Mouse (Mus musculus): ENCODE results near the gene Glmp.
"Not testable (repeated sequence)": the region's sequence is repeated elsewhere in the genome, so short reads cannot be mapped to it uniquely, and the experiment has no call there.

Glmp gene

GRCm38 (mm10) chr3:88324951-88325405 is at the start of gene Glmp:
Gene Glmp (plus strand): TSS chr3:88325023.
- DNase-seq (ENCODE audit: low read depth, low spot score): peak; percentile 63

- DNase-seq (ENCODE audit: low read depth, low spot score): no peak
Observed at GRCm38 (mm10) chr3:88276121-88276520, 48.7 kb upstream of the Glmp start.

GRCm38 (mm10) chr3:88276529-88277143 is 48.2 kb upstream of the Glmp start:
- no peak for DNase-seq (ENCODE audit: low read depth, low spot score)

DNA sequence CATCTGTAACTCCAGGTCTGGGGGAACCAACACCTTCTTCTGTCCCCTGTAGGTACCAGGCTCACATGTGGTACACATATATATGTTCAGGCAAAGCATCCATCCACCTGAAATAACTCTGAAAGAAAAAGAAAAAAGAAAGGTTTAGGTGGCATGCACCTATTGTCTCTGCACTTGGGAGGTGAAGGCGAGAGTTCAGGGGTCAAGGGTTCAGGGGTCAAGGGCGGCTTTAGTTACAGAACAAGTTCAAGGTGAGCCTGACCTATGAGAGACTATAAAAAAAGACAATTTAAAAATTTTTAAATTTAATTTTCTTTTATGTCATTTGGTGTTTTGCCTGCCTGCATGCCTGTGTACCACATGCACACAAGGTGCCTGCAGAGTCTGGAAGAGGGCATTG is 44.8 kb upstream of the Glmp start:
- DNase-seq (ENCODE audit: low read depth, low spot score): no peak

- not testable (repeated sequence) for DNase-seq (ENCODE audit: low read depth, low spot score)
Observed at GRCm38 (mm10) chr3:88281141-88281916, 43.5 kb upstream of the Glmp start.

GRCm38 (mm10) chr3:88284815-88285564 is 39.8 kb upstream of the Glmp start:
- not testable (repeated sequence) for DNase-seq (ENCODE audit: low read depth, low spot score)

DNA sequence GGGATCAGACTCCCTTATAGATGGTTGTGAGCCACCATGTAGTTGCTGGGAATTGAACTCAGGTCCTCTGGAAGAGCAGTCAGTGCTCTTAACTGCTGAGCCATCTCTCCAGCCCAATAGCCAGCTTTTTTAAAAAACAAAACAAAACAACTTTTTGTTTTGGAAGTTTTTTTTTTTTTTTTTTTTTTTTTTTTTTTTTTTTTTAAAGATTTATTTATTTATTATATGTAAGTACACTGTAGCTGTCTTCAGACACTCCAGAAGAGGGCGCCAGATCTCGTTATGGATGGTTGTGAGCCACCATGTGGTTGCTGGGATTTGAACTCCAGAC is 39.3 kb upstream of the Glmp start:
- not testable (repeated sequence) for DNase-seq (ENCODE audit: low read depth, low spot score)

- DNase-seq (ENCODE audit: low read depth, low spot score): no peak
Observed at GRCm38 (mm10) chr3:88287110-88287509, 37.7 kb upstream of the Glmp start, which contains the start of gene Gm38392. Gene Gm38392 (minus strand): TSS chr3:88287210.

DNA sequence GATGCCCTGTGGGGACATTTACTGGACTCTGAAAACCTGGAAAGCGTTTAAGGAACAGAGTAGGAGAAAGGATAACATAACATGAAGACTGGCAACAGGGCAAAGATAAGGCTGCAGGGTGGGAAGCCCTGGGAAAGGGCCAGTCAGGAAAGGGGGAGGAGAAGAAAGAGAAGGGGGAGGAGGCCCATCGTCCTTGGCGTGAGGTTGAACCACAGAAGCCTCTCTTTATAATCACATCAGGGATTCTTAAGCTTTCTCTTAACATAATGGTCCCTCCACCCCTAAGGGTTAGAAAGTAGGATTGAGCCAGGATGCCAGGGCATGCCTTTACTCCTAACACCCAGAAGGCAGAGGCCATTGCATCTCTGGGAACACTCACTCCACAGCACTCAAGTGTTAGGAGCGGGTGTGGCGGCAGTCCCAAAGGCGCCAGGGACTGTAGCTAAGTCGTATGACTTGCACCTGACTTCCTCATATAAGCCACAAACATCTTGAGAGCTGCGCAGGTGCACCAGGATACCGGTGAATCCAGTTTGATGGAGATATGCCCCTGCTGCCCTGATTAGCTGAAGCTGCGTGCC is 36.6 kb upstream of the Glmp start:
- not testable (repeated sequence) for DNase-seq (ENCODE audit: low read depth, low spot score)

DNA sequence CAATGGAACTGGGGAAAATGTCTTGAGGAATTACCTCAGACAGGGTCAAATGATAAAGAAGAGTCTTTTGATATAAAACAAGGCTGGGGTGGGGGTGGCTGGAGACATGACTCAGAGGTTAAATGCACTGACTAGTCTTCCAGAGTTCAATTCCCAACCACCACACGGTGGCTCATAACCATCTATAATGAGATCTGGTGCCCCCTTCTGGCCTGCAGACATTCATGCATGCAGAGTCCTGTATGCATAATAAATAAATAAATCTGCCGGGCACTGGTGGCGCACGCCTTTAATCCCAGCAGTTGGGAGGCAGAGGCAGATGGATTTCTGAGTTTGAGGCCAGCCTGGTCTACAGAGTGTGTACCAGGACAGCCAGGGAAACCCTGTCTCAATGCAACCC is 32.9 kb upstream of the Glmp start:
- DNase-seq (ENCODE audit: low read depth, low spot score): no peak

DNA sequence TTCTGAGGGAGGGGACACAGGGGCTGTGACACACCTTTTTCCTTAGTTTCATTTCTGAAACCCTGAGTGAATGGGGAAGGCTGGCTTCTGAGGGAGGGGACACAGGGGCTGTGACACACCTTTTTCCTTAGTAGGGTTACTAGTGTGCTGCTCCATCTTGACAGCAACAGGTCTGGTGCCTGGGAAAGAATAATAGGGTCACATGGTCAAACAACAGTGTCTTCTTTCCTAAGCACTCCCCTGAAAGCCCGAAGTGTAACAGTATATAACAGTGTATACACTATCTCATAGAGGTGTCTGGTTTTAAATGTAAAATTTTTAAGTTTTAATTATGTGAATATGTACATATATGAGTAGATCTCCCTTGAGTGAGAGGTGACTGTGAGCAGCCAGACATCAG is 29.6 kb upstream of the Glmp start:
- DNase-seq (ENCODE audit: low read depth, low spot score): not testable (repeated sequence)

DNA sequence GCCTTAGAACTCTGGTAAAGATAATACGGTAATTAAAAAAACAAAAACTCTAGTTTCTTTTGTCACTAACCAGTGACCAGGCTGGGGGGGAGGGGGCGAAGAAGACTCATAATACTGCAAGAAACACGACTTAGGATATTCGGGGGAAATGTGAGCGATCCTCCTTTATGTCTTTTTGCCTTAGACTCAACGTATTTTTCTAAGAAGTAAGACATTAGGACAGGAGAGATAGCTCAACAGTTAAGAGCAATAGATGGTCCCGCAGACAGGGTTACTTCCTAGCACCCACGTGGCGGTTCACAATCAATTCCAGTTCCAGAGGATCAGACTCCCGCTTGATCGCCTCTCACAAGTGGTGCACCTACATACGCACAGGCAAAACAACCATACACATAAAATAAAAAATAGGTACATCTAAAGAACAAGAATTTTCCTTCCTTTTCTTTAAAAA is 28.7 kb upstream of the Glmp start:
- no peak for DNase-seq (ENCODE audit: low read depth, low spot score)

GRCm38 (mm10) chr3:88296561-88297318 is 28.1 kb upstream of the Glmp start, which contains the start of the genes Tsacc and Cct3:
Gene Tsacc (minus strand): TSS chr3:88296999.
Gene Cct3 (plus strand): TSS chr3:88297116.
- peak; percentile 98 for DNase-seq (ENCODE audit: low read depth, low spot score)

- DNase-seq (ENCODE audit: low read depth, low spot score): no peak
Observed at GRCm38 (mm10) chr3:88297321-88297851, 27.4 kb upstream of the Glmp start.

DNA sequence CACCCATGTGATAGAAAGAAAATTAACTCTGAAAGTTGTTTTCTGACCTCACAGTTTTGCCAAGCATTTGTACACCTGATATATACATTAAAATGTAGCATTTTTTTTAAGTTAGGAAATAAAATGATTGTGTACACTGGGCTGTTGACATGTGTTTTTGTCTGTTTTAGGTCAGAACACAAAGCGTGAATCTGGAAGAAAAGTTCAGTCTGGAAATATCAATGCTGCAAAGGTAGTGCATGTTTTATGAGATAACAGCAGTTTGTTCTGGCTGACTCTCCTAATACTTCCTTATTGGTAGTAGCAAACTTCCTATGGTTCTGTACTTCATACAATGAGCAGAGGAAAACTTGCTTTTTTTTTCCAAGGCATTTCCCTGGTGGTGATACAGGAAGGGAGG is 25.7 kb upstream of the Glmp start:
- no peak for DNase-seq (ENCODE audit: low read depth, low spot score)

GRCm38 (mm10) chr3:88328956-88329355 is 4.1 kb downstream of the Glmp start:
- no peak for DNase-seq (ENCODE audit: low read depth, low spot score)

GRCm38 (mm10) chr3:88331282-88331681 is 6.5 kb downstream of the Glmp start:
- peak; percentile 23 for DNase-seq (ENCODE audit: low read depth, low spot score)

- DNase-seq (ENCODE audit: low read depth, low spot score): no peak
Observed at GRCm38 (mm10) chr3:88334029-88334658, 9.3 kb downstream of the Glmp start.

GRCm38 (mm10) chr3:88334902-88335435 is 10.1 kb downstream of the Glmp start:
- no peak for DNase-seq (ENCODE audit: low read depth, low spot score)

GRCm38 (mm10) chr3:88335436-88336053 is 10.7 kb downstream of the Glmp start:
- no peak for DNase-seq (ENCODE audit: low read depth, low spot score)

Measured in retina, postnatal 7 days (tissue).